Mouse (Mus musculus): ENCODE results near the gene Etfdh. TPM values are rescaled to one million over a fixed set of nuclear protein-coding genes. Genes with fewer than 3 reads are reported as not detected.
"Not testable (repeated sequence)": the region's sequence is repeated elsewhere in the genome, so short reads cannot be mapped to it uniquely, and the experiment has no call there.

Gene Etfdh
- total RNA-seq, 1 experiment from 2014 or later = 75.7 TPM

- ATAC-seq (replicated peaks; ENCODE audit: low read depth, poor library complexity, severe bottlenecking) = no peak
These were observed 51.1 kb downstream of the Etfdh start for GRCm38 (mm10) chr3:79578164-79578563.

DNA sequence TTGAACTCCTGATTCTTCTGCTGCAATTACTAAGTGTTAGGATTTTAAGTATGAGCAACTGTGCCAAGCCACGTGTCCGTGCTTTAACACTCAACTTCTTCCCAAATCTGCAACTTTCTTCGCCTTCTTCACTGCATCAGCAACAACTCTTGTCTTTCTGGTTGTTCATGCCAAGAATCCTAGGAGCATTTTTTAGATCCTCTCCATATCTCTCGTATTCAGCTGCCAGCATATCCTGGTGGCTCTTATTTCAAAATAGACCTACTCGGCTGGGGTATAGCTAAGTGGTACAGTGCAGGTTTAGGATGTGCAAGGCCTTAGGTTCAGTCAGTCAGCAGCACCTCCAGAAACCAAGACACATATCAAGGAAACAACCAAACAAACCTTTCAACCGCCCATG, 51.7 kb downstream of the Etfdh start:
- no peak for ATAC-seq (replicated peaks; ENCODE audit: low read depth, poor library complexity, severe bottlenecking)

DNA sequence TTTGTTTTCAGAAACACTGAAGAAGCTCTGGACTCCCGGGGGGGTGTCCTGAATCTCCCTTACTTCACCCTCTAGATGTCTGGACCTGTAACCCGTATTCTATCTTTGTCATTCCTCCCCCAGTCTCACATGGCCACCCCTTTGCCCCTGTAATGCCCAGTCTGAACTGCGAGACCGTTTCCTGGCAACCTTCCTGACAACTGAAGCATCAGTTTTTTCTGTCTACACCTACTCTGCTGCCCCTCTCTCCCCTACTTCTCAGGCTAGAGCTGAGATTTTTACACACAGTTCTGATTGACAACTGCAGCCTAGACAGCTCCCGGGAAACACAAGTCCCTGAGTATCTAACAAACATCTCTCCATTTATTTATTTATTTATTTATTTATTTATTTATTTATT, 52.4 kb downstream of the Etfdh start:
- ATAC-seq (replicated peaks; ENCODE audit: low read depth, poor library complexity, severe bottlenecking) = no peak

- no peak for ATAC-seq (replicated peaks; ENCODE audit: low read depth, poor library complexity, severe bottlenecking)
These were observed 52.9 kb downstream of the Etfdh start for GRCm38 (mm10) chr3:79576468-79576816.

- no peak for ATAC-seq (replicated peaks; ENCODE audit: low read depth, poor library complexity, severe bottlenecking)
These were observed 53.5 kb downstream of the Etfdh start for GRCm38 (mm10) chr3:79575576-79576467.

DNA sequence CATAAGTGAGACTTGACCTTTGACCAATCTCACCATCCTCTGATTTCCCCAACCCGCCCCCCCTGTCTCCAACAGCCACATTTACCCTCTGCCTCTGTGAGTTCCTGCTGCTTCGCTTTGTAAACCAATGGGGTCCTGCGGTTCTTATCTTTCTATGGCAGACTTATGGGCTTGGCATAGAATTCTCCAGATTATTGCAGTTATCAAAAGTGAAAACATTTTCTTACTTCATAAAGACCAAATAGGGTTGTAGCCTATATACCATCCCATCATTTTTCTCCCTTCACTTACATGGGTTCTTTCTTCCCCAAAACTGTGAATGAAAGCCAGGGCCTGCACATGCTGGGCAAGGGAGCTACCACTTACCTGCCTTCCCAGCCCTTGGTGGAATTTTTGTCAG, 55.0 kb downstream of the Etfdh start:
- ATAC-seq (replicated peaks; ENCODE audit: low read depth, poor library complexity, severe bottlenecking) = peak; percentile 84

- not testable (repeated sequence) for ATAC-seq (replicated peaks; ENCODE audit: low read depth, poor library complexity, severe bottlenecking)
These were observed 55.9 kb downstream of the Etfdh start for GRCm38 (mm10) chr3:79573376-79573775.

GRCm38 (mm10) chr3:79572399-79572798, 56.9 kb downstream of the Etfdh start:
- peak; percentile 28 for ATAC-seq (replicated peaks; ENCODE audit: low read depth, poor library complexity, severe bottlenecking)

DNA sequence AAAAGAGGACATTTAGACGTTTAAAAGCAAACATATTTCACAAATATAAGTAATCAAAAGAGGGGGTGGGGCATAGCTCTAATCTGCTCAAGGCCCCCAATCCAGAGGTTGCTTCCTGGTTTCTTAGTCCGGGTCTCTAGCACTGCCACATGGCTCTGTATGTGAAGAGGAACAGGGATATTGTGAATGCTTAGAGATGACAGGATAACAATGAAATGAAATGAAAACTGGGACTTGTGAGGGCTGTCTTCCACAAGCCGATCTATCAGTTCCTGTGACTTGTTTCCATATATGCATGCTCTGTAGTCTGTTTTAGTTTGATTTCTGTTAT, 60.0 kb downstream of the Etfdh start:
- no peak for ATAC-seq (replicated peaks; ENCODE audit: low read depth, poor library complexity, severe bottlenecking)

DNA sequence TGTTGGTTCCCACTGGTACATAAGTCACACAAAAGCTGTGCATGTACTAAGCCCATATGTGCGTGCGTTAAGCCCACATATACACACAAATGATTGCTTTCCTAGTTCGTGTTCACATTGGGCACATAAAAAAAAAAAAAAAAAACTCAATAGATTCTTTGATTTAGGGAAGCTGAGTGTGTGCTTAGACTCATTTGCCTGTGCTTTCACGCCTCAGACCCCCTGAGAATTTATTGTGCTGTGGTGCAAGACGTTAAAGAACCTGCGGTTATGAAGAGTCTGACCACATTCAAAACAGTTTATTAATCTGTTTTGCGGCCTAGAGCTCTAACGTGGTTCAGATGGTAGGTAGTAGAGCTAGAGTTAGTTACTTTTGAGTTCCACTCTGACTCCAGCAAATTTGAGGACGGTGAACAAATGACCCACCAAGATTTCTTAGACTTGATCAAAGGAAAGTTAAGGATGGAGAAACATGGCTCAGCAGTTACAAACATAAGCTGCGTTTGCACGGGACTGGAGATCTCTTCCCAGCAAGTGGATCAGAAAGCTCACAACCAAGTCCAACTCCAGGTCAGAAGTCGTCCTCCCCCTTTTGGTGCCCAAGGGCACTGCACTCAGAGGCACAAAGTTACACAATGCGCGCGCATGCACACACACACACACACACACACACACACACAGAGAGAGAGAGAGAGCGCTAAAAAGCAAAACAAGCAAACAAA, 60.5 kb downstream of the Etfdh start:
- no peak for ATAC-seq (replicated peaks; ENCODE audit: low read depth, poor library complexity, severe bottlenecking)

- peak; percentile 81 for ATAC-seq (replicated peaks; ENCODE audit: low read depth, poor library complexity, severe bottlenecking)
These were observed 61.5 kb downstream of the Etfdh start, which contains the start of gene Fnip2 for GRCm38 (mm10) chr3:79567703-79568362. TSS of gene Fnip2 (minus strand) at chr3:79567796.

- 0 out of 2 replicates have a peak, but pooled peaks have one; percentile 3 for ATAC-seq (replicated peaks; ENCODE audit: low read depth, poor library complexity, severe bottlenecking)
These were observed 62.3 kb downstream of the Etfdh start for GRCm38 (mm10) chr3:79566716-79567691.

- no peak for ATAC-seq (replicated peaks; ENCODE audit: low read depth, poor library complexity, severe bottlenecking)
These were observed 64.3 kb downstream of the Etfdh start for GRCm38 (mm10) chr3:79564875-79565606.

DNA sequence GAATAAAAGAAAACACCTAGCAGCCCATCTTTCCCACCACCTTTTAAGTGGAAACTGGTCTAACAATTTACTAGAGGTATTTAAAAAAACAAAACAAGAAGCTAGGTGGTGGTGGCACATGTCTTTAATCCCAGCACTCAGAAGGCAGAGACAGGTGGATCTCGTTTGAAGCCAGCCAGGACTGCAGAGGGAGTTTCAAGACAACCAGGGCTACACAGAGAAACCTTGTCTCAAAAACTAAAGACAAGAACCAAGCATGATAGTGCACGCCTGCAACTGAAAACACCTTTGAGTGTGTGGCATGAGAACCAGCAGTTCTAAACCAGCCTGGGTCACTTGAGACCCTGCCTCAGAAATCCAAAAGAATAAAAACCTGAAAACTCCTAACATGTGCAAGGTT, 65.8 kb downstream of the Etfdh start:
- ATAC-seq (replicated peaks; ENCODE audit: low read depth, poor library complexity, severe bottlenecking) = no peak

- no peak for ATAC-seq (replicated peaks; ENCODE audit: low read depth, poor library complexity, severe bottlenecking)
These were observed 67.2 kb downstream of the Etfdh start for GRCm38 (mm10) chr3:79561784-79562715.

- ATAC-seq (replicated peaks; ENCODE audit: low read depth, poor library complexity, severe bottlenecking) = no peak
These were observed 68.7 kb downstream of the Etfdh start for GRCm38 (mm10) chr3:79560555-79560954.

- ATAC-seq (replicated peaks; ENCODE audit: low read depth, poor library complexity, severe bottlenecking) = no peak
These were observed 69.6 kb downstream of the Etfdh start for GRCm38 (mm10) chr3:79559773-79560045.

GRCm38 (mm10) chr3:79559021-79559772, 70.1 kb downstream of the Etfdh start:
- ATAC-seq (replicated peaks; ENCODE audit: low read depth, poor library complexity, severe bottlenecking) = peak; percentile 62
